Mouse (Mus musculus) Patski (cell line): ENCODE data around the gene Zfp831. TPM values are rescaled to one million over a fixed set of nuclear protein-coding genes. Genes with fewer than 3 reads are reported as not detected.

ENCODE experiments used
- ATAC-seq: fragments of 100-300 bp; one replicate; pipeline ENCODE4 v1.8.0; 2021
- CTCF ChIA-PET: fragments of 350-600 bp; sonication (Branson Sonifier 250); formaldehyde crosslinking; loops from one replicate; lab custom pipeline; 2022; ENCODE audit warnings: inconsistent platforms; lab: Charles Lee
- POLR2A ChIA-PET: fragments of 350-600 bp; sonication (Branson Sonifier 250); formaldehyde crosslinking; loops from one replicate; lab custom pipeline; 2022; ENCODE audit warnings: antibody characterized with exemption, inconsistent platforms; lab: Charles Lee
- DNase-seq: peaks from one replicate; pipeline ENCODE4 v3.0.0-alpha.2; 2011; ENCODE audit warnings: low read depth, low spot score
- H3K27me3 ChIP-seq: fragments of 371-371 bp; one replicate; pipeline ENCODE4 v1.5.1; 2021
- CTCF ChIP-seq: fragments of 100-300 bp; IDR thresholded peaks from one replicate; pipeline ENCODE4 v1.5.1; 2021
- in situ Hi-C: fragments of 300-500 bp; cut with MboI; formaldehyde crosslinking; loops from 3 replicates; pipeline ENCODE4 v1.11.1; 2018; ENCODE audit warnings: low pct_unique_long_range_greater_than_20kb, mixed read lengths
- polyA plus RNA-seq: library from polyadenylated mRNA; unstranded; gene quantifications from one replicate; pipeline ENCODE4 v1.2.3, GENCODE M21; 2021

The Zfp831 gene
- polyA plus RNA-seq, 1 experiment from 2014 or later = not detected

- ChIA-PET CTCF (interaction anchor here (1.0 kb wide), 1 partner anchor 70 kb away, joined by 3 read pairs; no protein-coding TSS in a partner anchor), POLR2A (no interaction called here)
- no peak for TF ChIP-seq CTCF
- DNase-seq = no peak
- H3K27me3 ChIP-seq = peaks cover 9% of the 10 kb centered on the region
- no peak for ATAC-seq
- in situ Hi-C loops = no loop called here
These were observed 37.8 kb upstream of the Zfp831 start for GRCm38 (mm10) chr2:174605442-174606087.

GRCm38 (mm10) chr2:174606376-174606775, 37.0 kb upstream of the Zfp831 start:
- POLR2A ChIA-PET = no interaction called here
- in situ Hi-C loops = no loop called here
- ATAC-seq (no peak), DNase-seq (no peak)
- CTCF ChIA-PET = interaction anchor here (1.0 kb wide), 1 partner anchor 69 kb away, joined by 3 read pairs; no protein-coding TSS in a partner anchor
- no peak for TF ChIP-seq CTCF
- H3K27me3 ChIP-seq = peaks cover 8% of the 10 kb centered on the region

DNA sequence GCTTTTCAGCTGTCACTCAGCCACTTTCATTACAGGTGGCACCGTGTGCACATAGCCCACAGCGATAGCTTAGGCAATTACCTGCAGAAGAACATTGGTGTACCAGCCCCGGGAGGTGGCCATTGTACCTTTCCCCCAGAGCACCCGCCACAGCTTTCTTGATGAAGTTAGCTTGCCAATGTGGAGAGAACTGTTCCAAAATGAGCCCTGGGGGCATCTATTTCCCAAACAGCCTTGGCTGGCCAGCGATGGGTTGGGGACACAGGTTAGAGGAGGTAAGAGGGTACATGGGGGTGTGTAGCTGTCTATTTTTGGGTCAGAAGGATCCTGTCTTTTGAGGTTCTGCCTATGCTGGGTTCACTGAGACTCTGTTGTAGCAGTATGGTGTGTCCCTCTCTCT, 33.4 kb upstream of the Zfp831 start:
- in situ Hi-C loops = no loop called here
- no peak for TF ChIP-seq CTCF
- ChIA-PET CTCF (interaction anchor here (0.7 kb wide), 1 partner anchor 10 kb away, joined by 3 read pairs; no protein-coding TSS in a partner anchor), POLR2A (interaction anchor here (0.7 kb wide), 1 partner anchor 9 kb away, joined by 3 read pairs; no protein-coding TSS in a partner anchor)
- ATAC-seq = no peak
- DNase-seq = no peak
- peaks cover 8% of the 10 kb centered on the region for H3K27me3 ChIP-seq

- ChIA-PET POLR2A (no interaction called here), CTCF (no interaction called here)
- ATAC-seq = no peak
- no peak for TF ChIP-seq CTCF
- no peak for DNase-seq
- in situ Hi-C loops = no loop called here
- peaks cover 8% of the 10 kb centered on the region for H3K27me3 ChIP-seq
These were observed 30.8 kb upstream of the Zfp831 start for GRCm38 (mm10) chr2:174612386-174613063.

DNA sequence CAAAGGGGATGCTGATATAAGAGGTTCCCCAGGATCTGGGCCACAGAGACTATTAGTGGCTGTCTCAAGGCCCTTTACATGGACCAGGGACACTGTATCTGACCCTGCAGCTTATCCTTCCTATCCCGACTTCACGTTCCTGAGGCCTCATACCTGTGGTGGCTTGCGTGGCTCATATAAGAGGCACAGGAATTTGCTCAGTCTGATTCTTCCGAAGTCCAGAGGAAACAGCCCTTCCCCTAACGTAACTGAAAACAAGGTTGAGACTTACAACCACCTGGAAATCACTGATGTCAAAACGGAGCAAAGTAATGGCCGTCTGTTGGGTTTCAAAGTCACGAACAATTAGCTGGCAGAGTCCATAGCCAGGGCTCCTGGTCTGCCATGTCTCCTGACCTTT, 30.1 kb upstream of the Zfp831 start:
- no peak for DNase-seq

DNA sequence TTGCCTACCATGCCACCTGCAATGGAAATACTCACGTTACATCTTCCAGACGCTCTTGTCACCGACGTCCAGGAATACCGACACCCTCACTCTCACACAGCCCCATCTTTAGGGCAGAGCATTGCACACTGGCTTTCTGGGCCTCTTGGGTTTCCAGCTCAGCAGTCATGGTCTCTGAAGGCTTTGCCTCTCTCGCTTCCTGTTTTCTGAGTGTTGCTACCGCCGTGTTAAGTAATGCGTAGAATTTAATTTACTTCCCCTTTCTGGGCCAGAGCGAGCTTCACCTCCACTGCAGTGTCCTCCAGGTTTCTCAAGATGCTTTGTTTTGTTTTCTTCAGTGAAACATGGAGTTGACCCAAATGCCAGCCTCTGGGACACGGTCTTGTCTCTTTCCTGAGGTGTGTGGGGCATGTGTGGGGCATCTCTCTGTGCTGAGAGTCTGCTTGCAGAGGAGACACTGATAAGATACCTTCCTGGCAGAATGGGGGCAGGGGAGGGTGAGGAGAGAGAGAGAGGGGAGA, 29.4 kb upstream of the Zfp831 start:
- DNase-seq = no peak
- peaks cover 9% of the 10 kb centered on the region for H3K27me3 ChIP-seq
- ChIA-PET POLR2A (no interaction called here), CTCF (no interaction called here)
- no peak for ATAC-seq
- in situ Hi-C loops = no loop called here
- no peak for TF ChIP-seq CTCF

More for the DNA sequence above, 30.1 kb upstream of the Zfp831 start:
- no peak for TF ChIP-seq CTCF
- no peak for ATAC-seq
- in situ Hi-C loops = no loop called here
- ChIA-PET CTCF (no interaction called here), POLR2A (no interaction called here)
- peaks cover 8% of the 10 kb centered on the region for H3K27me3 ChIP-seq

DNA sequence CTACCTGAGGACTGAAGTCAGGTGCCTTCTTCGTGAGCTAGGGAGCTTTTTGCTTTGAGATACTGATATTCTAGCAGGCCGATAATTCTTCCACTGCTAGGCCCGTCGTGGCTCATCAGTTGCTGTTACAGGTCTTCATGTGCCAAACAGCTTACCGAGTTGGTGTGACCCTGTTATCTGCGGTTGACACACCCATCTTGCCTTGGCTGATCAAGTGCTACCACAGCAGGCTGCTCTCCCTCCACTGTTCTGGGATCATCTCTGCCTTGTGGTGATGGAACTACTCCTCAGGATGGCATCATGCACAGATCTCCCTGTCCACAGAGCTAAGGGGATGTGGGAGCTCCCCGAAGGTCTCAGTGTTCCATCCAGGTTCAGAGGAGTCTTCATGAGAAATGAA, 21.5 kb upstream of the Zfp831 start:
- ATAC-seq (no peak), DNase-seq (no peak)
- POLR2A ChIA-PET = no interaction called here
- TF ChIP-seq CTCF = no peak
- H3K27me3 ChIP-seq = peaks cover 7% of the 10 kb centered on the region
- CTCF ChIA-PET = no interaction called here
- in situ Hi-C loops = no loop called here

- no peak for DNase-seq
- ChIA-PET CTCF (no interaction called here), POLR2A (no interaction called here)
- in situ Hi-C loops = no loop called here
- no peak for ATAC-seq
- peaks cover 8% of the 10 kb centered on the region for H3K27me3 ChIP-seq
- TF ChIP-seq CTCF = no peak
These were observed 18.9 kb upstream of the Zfp831 start for GRCm38 (mm10) chr2:174624430-174624829.

DNA sequence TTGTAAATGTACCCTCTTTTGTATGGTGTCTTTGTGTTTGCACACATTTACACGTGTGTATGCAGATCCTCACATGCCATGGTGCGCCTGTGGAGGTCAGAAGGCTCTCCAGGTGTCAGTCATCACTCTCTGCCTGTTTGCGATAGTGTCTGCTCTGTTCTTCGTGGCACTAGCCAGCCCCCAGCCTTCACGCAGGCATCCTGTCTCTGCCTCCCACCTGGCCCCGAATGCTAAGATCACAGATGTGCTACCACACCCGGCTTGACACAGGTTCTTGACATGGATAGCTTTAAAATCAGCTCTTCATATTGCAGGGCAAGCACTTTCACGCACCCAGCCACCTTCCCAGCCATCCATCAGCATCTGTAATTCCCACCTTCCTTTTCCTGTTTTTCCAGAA, 16.3 kb upstream of the Zfp831 start:
- TF ChIP-seq CTCF = no peak
- DNase-seq (no peak), ATAC-seq (no peak)
- ChIA-PET CTCF (no interaction called here), POLR2A (no interaction called here)
- peaks cover 4% of the 10 kb centered on the region for H3K27me3 ChIP-seq
- in situ Hi-C loops = no loop called here

DNA sequence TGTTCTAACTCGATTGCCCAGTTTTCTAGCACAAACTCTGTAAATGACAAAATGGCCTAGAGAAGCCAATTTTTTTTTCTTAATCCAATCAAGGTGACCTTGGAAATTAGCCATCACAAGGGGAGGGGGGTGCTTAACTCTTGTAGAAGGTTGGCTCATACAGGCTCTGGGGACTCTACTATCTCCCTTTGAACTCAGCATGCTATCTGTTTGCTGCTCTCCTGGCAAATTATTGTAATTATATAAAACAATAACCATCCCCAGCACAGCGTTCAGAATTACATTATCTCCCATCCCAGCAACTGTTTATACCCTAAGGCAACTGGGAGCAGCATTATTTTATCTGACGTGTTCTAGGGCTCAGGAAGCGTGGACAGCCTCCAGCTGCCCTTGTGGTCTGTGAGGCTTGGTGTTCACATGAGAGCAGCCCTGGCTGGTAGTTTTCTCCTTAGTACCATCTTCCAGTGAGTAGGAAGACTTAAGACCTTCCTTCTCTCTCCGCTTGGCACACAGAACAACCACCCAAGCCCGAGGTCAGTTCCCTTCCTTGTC, 14.0 kb upstream of the Zfp831 start:
- peaks cover 9% of the 10 kb centered on the region for H3K27me3 ChIP-seq
- ChIA-PET POLR2A (no interaction called here), CTCF (no interaction called here)
- DNase-seq (no peak), ATAC-seq (no peak)
- no peak for TF ChIP-seq CTCF
- in situ Hi-C loops = no loop called here

- in situ Hi-C loops = no loop called here
- TF ChIP-seq CTCF = no peak
- ChIA-PET CTCF (no interaction called here), POLR2A (no interaction called here)
- ATAC-seq = no peak
- H3K27me3 ChIP-seq = peaks cover 5% of the 10 kb centered on the region
- DNase-seq = no peak
These were observed 6.6 kb upstream of the Zfp831 start for GRCm38 (mm10) chr2:174636750-174637149.
